Mouse (Mus musculus): Measurements from ENCODE around the gene Hist1h2aa. TPM values are rescaled to one million over a fixed set of nuclear protein-coding genes. Genes with fewer than 3 reads are reported as not detected.

The Hist1h2aa gene
- polyA plus RNA-seq, 1 experiment from 2014 or later = not detected

DNA sequence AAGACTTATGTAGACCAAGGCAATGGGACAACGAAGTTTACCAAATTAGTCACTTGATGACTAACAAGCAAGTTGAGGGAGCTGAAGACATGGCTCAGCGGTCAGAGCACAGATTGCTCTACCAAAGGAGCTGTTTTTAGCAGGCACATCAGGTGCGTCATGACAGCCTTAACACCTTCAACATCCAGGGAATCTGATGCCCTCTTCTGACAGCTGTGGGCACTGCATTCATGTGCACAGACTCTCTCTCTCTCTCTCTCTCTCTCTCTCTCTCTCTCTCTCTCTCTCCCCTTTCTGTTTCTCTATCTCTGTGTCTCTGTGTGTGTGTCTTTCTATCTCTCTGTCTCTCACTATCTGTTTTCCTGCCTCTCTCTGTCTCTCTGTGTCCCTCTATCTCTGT is 16.7 kb downstream of the Hist1h2aa start:
- Histone ChIP-seq H3K27me3 (no peaks in the 10 kb centered on the region), H3K36me3 (no peaks in the 10 kb centered on the region), H3K9ac (no peak overlapping the region), H3K4me2 (no peak overlapping the region), H3K4me1 (0 out of 2 replicates have a peak, but pooled peaks cover 3% of the 10 kb centered on the region), H3K27ac (no peak overlapping the region), H3K4me3 (no peak overlapping the region), H3K9me3 (no peaks in the 10 kb centered on the region)
- WGBS = 72% methylated on average over 3 of the region's 3 CpGs
- no peak for ATAC-seq (ENCODE audit: insufficient number of reproducible peaks, low FRiP score, low TSS enrichment, low read depth)

DNA sequence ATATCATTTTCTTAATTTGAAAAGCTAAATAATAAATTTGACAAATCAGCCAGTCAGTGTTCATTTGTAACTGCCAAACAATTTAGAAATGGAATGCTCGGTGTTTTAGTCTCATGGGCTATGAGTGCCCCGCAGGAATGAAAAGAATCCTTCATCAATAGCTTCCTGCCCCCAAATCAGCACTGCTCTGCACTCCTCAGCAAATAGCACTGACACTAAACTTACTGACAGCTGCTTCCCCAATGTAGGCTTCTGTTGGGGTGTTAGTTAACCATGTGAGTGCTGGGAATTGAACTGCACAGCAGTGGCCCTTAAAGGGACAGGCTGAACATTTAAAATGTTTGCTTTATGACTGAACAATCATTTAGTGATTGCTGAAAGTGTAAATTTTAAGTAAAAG is 25.5 kb downstream of the Hist1h2aa start:
- Histone ChIP-seq H3K27ac (no peak overlapping the region), H3K4me2 (no peak overlapping the region), H3K27me3 (no peaks in the 10 kb centered on the region), H3K9ac (no peak overlapping the region), H3K4me3 (no peak overlapping the region), H3K9me3 (no peaks in the 10 kb centered on the region), H3K4me1 (no peaks in the 10 kb centered on the region), H3K36me3 (no peaks in the 10 kb centered on the region)
- no peak for ATAC-seq (ENCODE audit: insufficient number of reproducible peaks, low FRiP score, low TSS enrichment, low read depth)
- 33% methylated on average over 2 of the region's 2 CpGs for WGBS

DNA sequence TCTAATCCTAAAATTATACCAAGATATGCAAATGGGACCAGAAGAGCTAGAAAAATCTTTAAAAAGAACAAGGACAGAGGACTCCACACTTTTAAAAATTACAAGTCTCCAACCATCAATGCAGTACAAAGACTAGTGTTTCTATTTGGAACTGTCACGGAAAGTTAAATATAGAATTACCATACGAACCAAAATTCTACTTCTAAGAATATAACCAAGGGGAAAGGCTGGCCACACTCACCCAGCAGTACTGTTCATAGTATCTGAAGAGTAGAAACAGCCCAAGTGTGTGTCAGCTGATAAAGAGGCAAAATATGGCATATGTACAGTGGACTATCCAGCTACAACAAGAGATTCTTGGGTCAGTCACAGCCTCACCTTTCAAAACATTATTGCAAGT is 30.6 kb downstream of the Hist1h2aa start:
- no peaks in the 10 kb centered on the region for H3K9me3 ChIP-seq
- H3K4me1 ChIP-seq = no peaks in the 10 kb centered on the region
- H3K36me3 ChIP-seq = no peaks in the 10 kb centered on the region
- WGBS = 72% methylated on average over 2 of the region's 2 CpGs
- no peaks in the 10 kb centered on the region for H3K27me3 ChIP-seq
- no peak overlapping the region for H3K4me2 ChIP-seq
- no peak overlapping the region for H3K4me3 ChIP-seq
- H3K27ac ChIP-seq = no peak overlapping the region
- no peak overlapping the region for H3K9ac ChIP-seq
- ATAC-seq (ENCODE audit: insufficient number of reproducible peaks, low FRiP score, low TSS enrichment, low read depth) = no peak

DNA sequence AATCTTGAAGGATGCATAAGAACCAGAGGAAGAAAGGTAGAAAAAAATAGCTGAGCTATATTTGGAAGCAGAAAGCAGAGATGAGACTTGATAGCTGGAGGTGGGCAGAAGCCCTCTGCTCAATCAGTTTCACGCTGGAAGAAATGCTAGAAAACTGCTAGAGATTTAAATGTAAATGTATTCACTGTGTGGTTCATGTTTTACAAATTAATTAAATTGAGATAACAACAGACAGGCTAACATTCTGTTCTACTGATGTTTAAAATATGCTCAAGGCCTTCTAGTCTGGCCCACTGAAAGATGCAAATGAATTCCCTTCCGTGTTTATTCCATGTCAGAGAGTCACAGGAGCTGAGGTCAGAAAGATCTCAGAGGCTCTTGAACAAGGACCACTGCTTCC is 37.6 kb downstream of the Hist1h2aa start:
- Histone ChIP-seq H3K27me3 (no peaks in the 10 kb centered on the region), H3K4me1 (no peaks in the 10 kb centered on the region), H3K4me2 (no peak overlapping the region), H3K4me3 (no peak overlapping the region), H3K9ac (no peak overlapping the region), H3K27ac (no peak overlapping the region), H3K9me3 (no peaks in the 10 kb centered on the region), H3K36me3 (no peaks in the 10 kb centered on the region)
- ATAC-seq (ENCODE audit: insufficient number of reproducible peaks, low FRiP score, low TSS enrichment, low read depth) = no peak
- 81% methylated on average over 2 of the region's 2 CpGs for WGBS

DNA sequence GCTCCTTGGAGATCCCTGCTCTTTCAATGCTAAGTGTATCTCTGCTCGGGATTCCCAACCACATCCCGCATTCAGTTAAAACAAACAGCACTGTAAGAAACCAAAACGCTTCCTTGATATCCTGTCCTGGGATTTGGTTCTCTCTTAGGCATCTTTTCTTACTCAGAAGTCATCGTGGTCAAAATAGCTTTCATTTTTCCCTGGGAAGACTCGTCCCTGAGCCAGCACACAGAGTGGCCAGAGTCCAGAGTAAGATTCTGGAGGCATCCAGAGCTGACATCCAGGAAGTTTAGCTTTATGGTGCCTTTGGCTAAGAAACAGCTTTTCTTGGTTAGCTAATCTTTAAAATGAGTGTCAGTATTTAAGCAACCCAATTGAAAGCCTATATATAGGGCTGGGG is 38.0 kb downstream of the Hist1h2aa start:
- H3K36me3 ChIP-seq = no peaks in the 10 kb centered on the region
- WGBS = 62% methylated on average over 5 of the region's 5 CpGs
- H3K9ac ChIP-seq = no peak overlapping the region
- no peak overlapping the region for H3K27ac ChIP-seq
- H3K4me2 ChIP-seq = no peak overlapping the region
- ATAC-seq (ENCODE audit: insufficient number of reproducible peaks, low FRiP score, low TSS enrichment, low read depth) = no peak
- no peaks in the 10 kb centered on the region for H3K4me1 ChIP-seq
- H3K27me3 ChIP-seq = no peaks in the 10 kb centered on the region
- no peaks in the 10 kb centered on the region for H3K9me3 ChIP-seq
- no peak overlapping the region for H3K4me3 ChIP-seq

Small RNA genes within 50 kb of the gene (microRNA-seq; reads per million reads assigned to microRNA genes)
- not detected for gene Gm44344

Other genes starting within 250 kb of the Hist1h2aa start
- 0.20 TPM in 1 of 2 replicates, not detected in the other for gene Hist1h1t, start 238.6 kb upstream of the Hist1h2aa start, polyA plus RNA-seq (2015; fragmentation: Nextera tagmentation; extraction: Ambion mirVana)
- gene Hist1h4c, start 236.0 kb upstream of the Hist1h2aa start, polyA plus RNA-seq (2015; fragmentation: Nextera tagmentation; extraction: Ambion mirVana) = 3.2 and 4.0 TPM in 2 replicates
- gene Hfe, start 223.6 kb upstream of the Hist1h2aa start, polyA plus RNA-seq (2015; fragmentation: Nextera tagmentation; extraction: Ambion mirVana) = 7.3 and 10.3 TPM in 2 replicates
- gene Hist1h1c, start 195.7 kb upstream of the Hist1h2aa start, polyA plus RNA-seq (2015; fragmentation: Nextera tagmentation; extraction: Ambion mirVana) = 28.0 and 31.1 TPM in 2 replicates
- gene Hist1h3c, start 188.9 kb upstream of the Hist1h2aa start, polyA plus RNA-seq (2015; fragmentation: Nextera tagmentation; extraction: Ambion mirVana) = 5.8 and 6.6 TPM in 2 replicates
- 2.0 and 2.1 TPM in 2 replicates for gene Hist1h2bb, start 187.7 kb upstream of the Hist1h2aa start, polyA plus RNA-seq (2015; fragmentation: Nextera tagmentation; extraction: Ambion mirVana)
- 23.3 and 37.2 TPM in 2 replicates for gene Hist1h2ab, start 183.3 kb upstream of the Hist1h2aa start, polyA plus RNA-seq (2015; fragmentation: Nextera tagmentation; extraction: Ambion mirVana)
- gene Hist1h3b, start 182.2 kb upstream of the Hist1h2aa start, polyA plus RNA-seq (2015; fragmentation: Nextera tagmentation; extraction: Ambion mirVana) = 4.0 and 12.0 TPM in 2 replicates
- gene Hist1h4b, start 177.4 kb upstream of the Hist1h2aa start, polyA plus RNA-seq (2015; fragmentation: Nextera tagmentation; extraction: Ambion mirVana) = 4.1 and 4.5 TPM in 2 replicates
- 0.33 and 0.60 TPM in 2 replicates for gene Hist1h4a, start 173.2 kb upstream of the Hist1h2aa start, polyA plus RNA-seq (2015; fragmentation: Nextera tagmentation; extraction: Ambion mirVana)
- 3.1 and 7.2 TPM in 2 replicates for gene Hist1h3a, start 172.1 kb upstream of the Hist1h2aa start, polyA plus RNA-seq (2015; fragmentation: Nextera tagmentation; extraction: Ambion mirVana)
- 0.74 and 2.1 TPM in 2 replicates for gene Hist1h1a, start 170.8 kb upstream of the Hist1h2aa start, polyA plus RNA-seq (2015; fragmentation: Nextera tagmentation; extraction: Ambion mirVana)
- not detected in 2 replicates for gene Trim38, start 164.5 kb upstream of the Hist1h2aa start, polyA plus RNA-seq (2015; fragmentation: Nextera tagmentation; extraction: Ambion mirVana)
- gene Slc17a2, start 127.5 kb upstream of the Hist1h2aa start, polyA plus RNA-seq (2015; fragmentation: Nextera tagmentation; extraction: Ambion mirVana) = not detected in 2 replicates
- 0.27 and 0.61 TPM in 2 replicates for gene Slc17a3, start 95.0 kb upstream of the Hist1h2aa start, polyA plus RNA-seq (2015; fragmentation: Nextera tagmentation; extraction: Ambion mirVana)
- not detected in 2 replicates for gene Slc17a1, start 66.7 kb upstream of the Hist1h2aa start, polyA plus RNA-seq (2015; fragmentation: Nextera tagmentation; extraction: Ambion mirVana)
- gene Slc17a4, start 19.5 kb upstream of the Hist1h2aa start, polyA plus RNA-seq (2015; fragmentation: Nextera tagmentation; extraction: Ambion mirVana) = not detected in 2 replicates
- not detected in 2 replicates for gene Hist1h2ba, start 306 bp upstream of the Hist1h2aa start, polyA plus RNA-seq (2015; fragmentation: Nextera tagmentation; extraction: Ambion mirVana)
- gene Scgn, start 56.8 kb downstream of the Hist1h2aa start, polyA plus RNA-seq (2015; fragmentation: Nextera tagmentation; extraction: Ambion mirVana) = not detected in 2 replicates

Measured in limb, embryonic 15.5 days (tissue).